Mouse (Mus musculus): Measurements from ENCODE around the gene Lce3b.

GRCm38 (mm10) chr3:92902992-92903391 lies 29.8 kb upstream of the Lce3b start:
- TF ChIP-seq CHD2 (IDR thresholded peaks at IDR 0.05; ENCODE audit: low read depth, low read length) (no peak), MAFK (IDR thresholded peaks at IDR 0.05; ENCODE audit: insufficient read depth, low read depth, low read length) (no peak), ZNF384 (IDR thresholded peaks at IDR 0.05; ENCODE audit: low read depth, low read length) (no peak), HCFC1 (IDR thresholded peaks at IDR 0.05; ENCODE audit: borderline replicate concordance, insufficient read depth, low read length) (no peak), ZC3H11A (IDR thresholded peaks at IDR 0.05; ENCODE audit: borderline replicate concordance, low read depth, low read length) (peak; percentile 26; the same call in 1 of the 2 replicates)

Data from ES-E14 (cell line).